Mouse (Mus musculus): ENCODE results near the gene Cbln1. TPM values are rescaled to one million over a fixed set of nuclear protein-coding genes. Genes with fewer than 3 reads are reported as not detected.

The Cbln1 gene
- polyA plus RNA-seq (2012; rRNA removed) = 54.8 and 67.3 TPM in 2 replicates

GRCm38 (mm10) chr8:87472271-87473236 is at the start of gene Cbln1:
Gene Cbln1 (minus strand): TSS chr8:87472609.

Other genes with a start within 250 kb of the Cbln1 start
- 0.05 TPM in 1 of 2 replicates, not detected in the other for gene 4933402J07Rik, start 91.2 kb upstream of the Cbln1 start, polyA plus RNA-seq (2012; rRNA removed)

Data from central nervous system, embryonic 18 days (tissue).